Mouse (Mus musculus) spleen, adult 2 months (tissue): ENCODE results near the gene Prr18.

Source experiments
- CTCF ChIP-seq: fragments of 200-500 bp; IDR thresholded peaks from 2 replicates; pipeline ENCODE4 v1.5.1; 2011; ENCODE audit warnings: mild to moderate bottlenecking, inconsistent platforms; ENCODE audit not compliant: insufficient read depth, insufficient read length, insufficient replicate concordance; ENCODE audit errors: extremely low read depth
- POLR2A ChIP-seq: fragments of 200-500 bp; IDR thresholded peaks from 2 replicates; pipeline ENCODE4 v1.6.1; 2011; ENCODE audit warnings: low read depth, low read length, inconsistent platforms

- TF ChIP-seq CTCF (no peak), POLR2A (no peak)
Observed at GRCm38 (mm10) chr17:8311751-8312150, 25.5 kb upstream of the Prr18 start.
